Mouse (Mus musculus): ENCODE results near the gene Ccser1. TPM values are rescaled to one million over a fixed set of nuclear protein-coding genes. Genes with fewer than 3 reads are reported as not detected.

Ccser1 gene
- polyA plus RNA-seq, 1 experiment from 2014 or later = 28.2 TPM

- no peak overlapping the region for H3K9ac ChIP-seq
- DNase-seq (ENCODE audit: low spot score) = no peak
- H3K9me3 ChIP-seq (ENCODE audit: control insufficient read depth, low read length) = no peaks in the 10 kb centered on the region
- 46% methylated on average over 15 of the region's 15 CpGs for WGBS
- H3K4me2 ChIP-seq (replicated peaks) = peak overlapping the region; percentile 2; the same call in 1 of the 2 replicates
- no peaks in the 10 kb centered on the region for H3K36me3 ChIP-seq (replicated peaks; ENCODE audit: control insufficient read depth, insufficient read depth)
- no peaks in the 10 kb centered on the region for H3K27me3 ChIP-seq (ENCODE audit: control insufficient read depth, insufficient read depth, low read length)
- no peak overlapping the region for H3K4me3 ChIP-seq (replicated peaks; ENCODE audit: low read length)
- no peak overlapping the region for H3K27ac ChIP-seq
- peak; percentile 46 for ATAC-seq (ENCODE audit: low FRiP score)
- H3K4me1 ChIP-seq (replicated peaks; ENCODE audit: control insufficient read depth, insufficient read depth, low read length) = peaks cover 6% of the 10 kb centered on the region; the same call in 1 of the 2 replicates
Observed at GRCm38 (mm10) chr6:61329593-61330540, 149.7 kb downstream of the Ccser1 start.

GRCm38 (mm10) chr6:61334466-61334865 lies 154.3 kb downstream of the Ccser1 start:
- H3K27ac ChIP-seq = no peak overlapping the region
- H3K27me3 ChIP-seq (ENCODE audit: control insufficient read depth, insufficient read depth, low read length) = no peaks in the 10 kb centered on the region
- no peak for ATAC-seq (ENCODE audit: low FRiP score)
- no peak overlapping the region for H3K4me2 ChIP-seq (replicated peaks)
- 95% methylated on average over 1 of the region's 1 CpGs for WGBS
- H3K9me3 ChIP-seq (ENCODE audit: control insufficient read depth, low read length) = no peaks in the 10 kb centered on the region
- peaks cover 6% of the 10 kb centered on the region; the same call in 1 of the 2 replicates for H3K4me1 ChIP-seq (replicated peaks; ENCODE audit: control insufficient read depth, insufficient read depth, low read length)
- H3K9ac ChIP-seq = no peak overlapping the region
- no peak for DNase-seq (ENCODE audit: low spot score)
- H3K4me3 ChIP-seq (replicated peaks; ENCODE audit: low read length) = no peak overlapping the region
- H3K36me3 ChIP-seq (replicated peaks; ENCODE audit: control insufficient read depth, insufficient read depth) = no peaks in the 10 kb centered on the region

DNA sequence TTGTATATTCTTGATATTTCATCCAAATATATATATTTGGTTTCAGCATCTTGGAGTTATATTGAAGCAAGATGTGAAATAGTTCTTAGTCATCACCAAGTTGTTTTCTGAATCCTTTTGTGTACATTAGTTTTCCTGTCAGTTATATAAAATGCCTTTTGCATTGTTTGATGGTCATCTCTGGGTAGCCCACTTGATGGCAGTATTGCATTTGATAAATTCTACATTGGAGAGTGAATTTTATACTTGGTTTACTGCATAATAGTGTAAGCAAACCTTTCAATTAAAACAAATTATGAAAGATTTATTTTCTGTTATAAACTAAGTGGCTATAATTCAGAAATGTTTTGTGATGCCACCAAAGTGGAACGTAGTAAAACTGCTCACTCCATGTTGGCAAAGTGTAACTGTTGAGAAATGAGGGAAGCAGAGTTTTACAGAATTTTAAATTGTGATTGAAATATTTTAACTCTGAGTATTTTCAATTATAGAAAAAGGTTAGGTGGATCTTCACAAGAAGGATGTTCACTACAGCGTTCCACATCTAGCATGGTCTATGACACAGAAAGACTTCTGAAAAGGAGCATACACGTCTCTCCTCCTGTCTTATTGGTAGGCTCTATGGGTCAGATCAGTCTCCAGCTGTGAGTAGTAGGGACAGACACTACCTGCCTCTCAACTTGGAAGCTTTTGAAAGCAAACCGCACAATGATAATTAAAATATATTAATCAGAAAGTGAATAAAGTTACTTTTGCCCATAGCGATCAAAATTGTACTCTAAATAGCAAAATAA lies 167.1 kb downstream of the Ccser1 start:
- Histone ChIP-seq H3K27me3 (ENCODE audit: control insufficient read depth, insufficient read depth, low read length) (no peaks in the 10 kb centered on the region), H3K4me2 (replicated peaks) (no peak overlapping the region), H3K9ac (no peak overlapping the region), H3K36me3 (replicated peaks; ENCODE audit: control insufficient read depth, insufficient read depth) (no peaks in the 10 kb centered on the region), H3K4me1 (replicated peaks; ENCODE audit: control insufficient read depth, insufficient read depth, low read length) (no peaks in the 10 kb centered on the region), H3K9me3 (ENCODE audit: control insufficient read depth, low read length) (no peaks in the 10 kb centered on the region), H3K4me3 (replicated peaks; ENCODE audit: low read length) (no peak overlapping the region), H3K27ac (no peak overlapping the region)
- 76% methylated on average over 5 of the region's 5 CpGs for WGBS
- DNase-seq (ENCODE audit: low spot score) = peak; percentile 75
- 0 out of 2 replicates have a peak, but pooled peaks have one; percentile 37 for ATAC-seq (ENCODE audit: low FRiP score)

- Histone ChIP-seq H3K4me2 (replicated peaks) (no peak overlapping the region), H3K9me3 (ENCODE audit: control insufficient read depth, low read length) (no peaks in the 10 kb centered on the region), H3K36me3 (replicated peaks; ENCODE audit: control insufficient read depth, insufficient read depth) (no peaks in the 10 kb centered on the region), H3K9ac (no peak overlapping the region), H3K27me3 (ENCODE audit: control insufficient read depth, insufficient read depth, low read length) (no peaks in the 10 kb centered on the region), H3K4me3 (replicated peaks; ENCODE audit: low read length) (no peak overlapping the region), H3K27ac (no peak overlapping the region), H3K4me1 (replicated peaks; ENCODE audit: control insufficient read depth, insufficient read depth, low read length) (no peaks in the 10 kb centered on the region)
- 83% methylated on average over 5 of the region's 5 CpGs for WGBS
- no peak for DNase-seq (ENCODE audit: low spot score)
- ATAC-seq (ENCODE audit: low FRiP score) = no peak
Observed at GRCm38 (mm10) chr6:61363722-61364121, 183.6 kb downstream of the Ccser1 start.

DNA sequence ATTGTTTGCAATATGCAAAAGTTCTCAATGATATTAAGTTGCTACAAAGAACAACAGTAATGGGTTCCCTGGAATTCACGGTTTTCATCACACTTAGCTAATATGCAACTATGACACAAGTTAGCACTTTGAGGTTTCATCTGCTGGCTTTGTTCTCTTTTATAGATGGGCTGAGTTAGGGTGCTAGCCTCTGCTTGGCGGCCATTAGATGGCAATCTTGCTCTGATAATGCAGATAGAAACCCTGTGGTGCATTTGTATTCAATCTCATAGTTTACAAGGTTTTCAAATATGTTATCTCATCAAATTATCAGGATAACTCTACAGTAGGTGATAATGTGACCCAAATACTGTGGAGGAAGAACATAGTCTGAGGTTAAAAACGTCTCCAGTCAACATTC lies 202.4 kb downstream of the Ccser1 start:
- Histone ChIP-seq H3K4me2 (replicated peaks) (no peak overlapping the region), H3K27ac (peak overlapping the region; percentile 54; the same call in 1 of the 2 replicates), H3K4me1 (replicated peaks; ENCODE audit: control insufficient read depth, insufficient read depth, low read length) (peaks cover 5% of the 10 kb centered on the region; the same call in 1 of the 2 replicates), H3K9ac (no peak overlapping the region), H3K9me3 (ENCODE audit: control insufficient read depth, low read length) (no peaks in the 10 kb centered on the region), H3K27me3 (ENCODE audit: control insufficient read depth, insufficient read depth, low read length) (no peaks in the 10 kb centered on the region), H3K36me3 (replicated peaks; ENCODE audit: control insufficient read depth, insufficient read depth) (no peaks in the 10 kb centered on the region), H3K4me3 (replicated peaks; ENCODE audit: low read length) (no peak overlapping the region)
- ATAC-seq (ENCODE audit: low FRiP score) (peak; percentile 84), DNase-seq (ENCODE audit: low spot score) (peak; percentile 71)
- WGBS = 26% methylated on average over 3 of the region's 3 CpGs

GRCm38 (mm10) chr6:61382991-61383390 lies 202.9 kb downstream of the Ccser1 start:
- no peaks in the 10 kb centered on the region for H3K36me3 ChIP-seq (replicated peaks; ENCODE audit: control insufficient read depth, insufficient read depth)
- no peaks in the 10 kb centered on the region for H3K27me3 ChIP-seq (ENCODE audit: control insufficient read depth, insufficient read depth, low read length)
- peaks cover 5% of the 10 kb centered on the region; the same call in 1 of the 2 replicates for H3K4me1 ChIP-seq (replicated peaks; ENCODE audit: control insufficient read depth, insufficient read depth, low read length)
- WGBS = 38% methylated on average over 3 of the region's 3 CpGs
- no peak overlapping the region; the same call in 1 of the 2 replicates for H3K9ac ChIP-seq
- peak overlapping the region; percentile 54 for H3K27ac ChIP-seq
- ATAC-seq (ENCODE audit: low FRiP score) (no peak), DNase-seq (ENCODE audit: low spot score) (no peak)
- H3K9me3 ChIP-seq (ENCODE audit: control insufficient read depth, low read length) = no peaks in the 10 kb centered on the region
- no peak overlapping the region for H3K4me2 ChIP-seq (replicated peaks)
- no peak overlapping the region for H3K4me3 ChIP-seq (replicated peaks; ENCODE audit: low read length)

- no peak; the same call in 1 of the 2 replicates for ATAC-seq (ENCODE audit: low FRiP score)
- Histone ChIP-seq H3K9ac (no peak overlapping the region), H3K36me3 (replicated peaks; ENCODE audit: control insufficient read depth, insufficient read depth) (no peaks in the 10 kb centered on the region), H3K27ac (no peak overlapping the region), H3K4me3 (replicated peaks; ENCODE audit: low read length) (no peak overlapping the region), H3K4me1 (replicated peaks; ENCODE audit: control insufficient read depth, insufficient read depth, low read length) (peaks cover 5% of the 10 kb centered on the region; the same call in 1 of the 2 replicates), H3K9me3 (ENCODE audit: control insufficient read depth, low read length) (no peaks in the 10 kb centered on the region), H3K4me2 (replicated peaks) (no peak overlapping the region), H3K27me3 (ENCODE audit: control insufficient read depth, insufficient read depth, low read length) (no peaks in the 10 kb centered on the region)
- no peak for DNase-seq (ENCODE audit: low spot score)
- 78% methylated on average over 1 of the region's 1 CpGs for WGBS
Observed at GRCm38 (mm10) chr6:61387046-61387445, 206.9 kb downstream of the Ccser1 start.

DNA sequence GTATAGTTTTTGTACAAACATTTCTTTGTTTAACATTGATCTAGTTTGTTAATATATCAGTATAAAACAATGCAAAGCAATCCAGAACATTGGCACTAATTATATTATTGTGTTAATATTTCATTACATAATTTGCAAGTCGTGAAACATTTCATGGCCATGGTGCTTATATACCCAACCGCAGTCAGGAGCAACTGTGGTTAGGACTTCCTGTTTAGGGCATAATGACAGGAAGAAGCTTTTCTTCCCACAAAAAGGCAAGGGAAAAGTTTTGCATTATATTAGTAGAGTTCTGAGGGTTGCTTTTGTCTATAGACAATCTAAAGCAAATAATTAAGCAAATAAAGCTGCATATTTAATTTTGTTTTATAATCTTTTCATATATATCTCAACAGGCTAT lies 247.4 kb downstream of the Ccser1 start:
- H3K27ac ChIP-seq = no peak overlapping the region
- ATAC-seq (ENCODE audit: low FRiP score) (no peak), DNase-seq (ENCODE audit: low spot score) (no peak)
- H3K4me1 ChIP-seq (replicated peaks; ENCODE audit: control insufficient read depth, insufficient read depth, low read length) = no peaks in the 10 kb centered on the region
- no peaks in the 10 kb centered on the region for H3K27me3 ChIP-seq (ENCODE audit: control insufficient read depth, insufficient read depth, low read length)
- H3K9ac ChIP-seq = no peak overlapping the region
- H3K9me3 ChIP-seq (ENCODE audit: control insufficient read depth, low read length) = no peaks in the 10 kb centered on the region
- WGBS = 88% methylated on average over 2 of the region's 2 CpGs
- H3K36me3 ChIP-seq (replicated peaks; ENCODE audit: control insufficient read depth, insufficient read depth) = no peaks in the 10 kb centered on the region
- H3K4me2 ChIP-seq (replicated peaks) = no peak overlapping the region
- H3K4me3 ChIP-seq (replicated peaks; ENCODE audit: low read length) = no peak overlapping the region

Data from hindbrain, embryonic 14.5 days (tissue).